Mouse (Mus musculus) G1E (cell line): ENCODE measurements around the gene Adgrv1.

ENCODE experiments used
- CTCF ChIP-seq: IDR thresholded peaks from 2 replicates; pipeline ENCODE4 v1.5.1; 2012; ENCODE audit warnings: low read depth, low read length, inconsistent platforms, mixed read lengths
- TAL1 ChIP-seq: conservative IDR thresholded peaks from 2 replicates; pipeline ENCODE4 v1.6.1; 2012; ENCODE audit warnings: low read depth, low read length, inconsistent platforms, mixed read lengths

- TF ChIP-seq CTCF (no peak), TAL1 (no peak)
Measured at GRCm38 (mm10) chr13:81294106-81294505, 338.8 kb downstream of the Adgrv1 start.
